Mouse (Mus musculus) midbrain, embryonic 12.5 days (tissue): ENCODE measurements at regions not wholly inside any gene's neighbourhood (a gene's known extent, or its start where the extent isn't known, plus 50 kb on each side); places are given as distances from the start of the nearest gene placed in this dataset.

Experiments
- ATAC-seq: fragments of 200-750 bp; cut with Nextera tagmentation; 2 replicates; pipeline ENCODE4 v1.8.0; 2017; ENCODE audit warnings: low read depth, moderate TSS enrichment, moderate library complexity; ENCODE audit not compliant: low FRiP score
- H3K27ac ChIP-seq: fragments of 300-500 bp; sonication (generic); replicated peaks from 2 replicates; pipeline ENCODE4 v1.5.1; 2016; ENCODE audit warnings: mild to moderate bottlenecking
- H3K27me3 ChIP-seq: fragments of 300-500 bp; sonication (generic); 2 replicates; pipeline ENCODE4 v1.6.1; 2016; ENCODE audit warnings: mild to moderate bottlenecking
- H3K36me3 ChIP-seq: fragments of 300-500 bp; sonication (generic); 2 replicates; pipeline ENCODE4 v1.6.1; 2016
- H3K4me1 ChIP-seq: fragments of 300-500 bp; sonication (generic); 2 replicates; pipeline ENCODE4 v1.6.1; 2016
- H3K4me2 ChIP-seq: fragments of 300-500 bp; sonication (generic); replicated peaks from 2 replicates; pipeline ENCODE4 v1.6.1; 2016; ENCODE audit warnings: mild to moderate bottlenecking, moderate library complexity
- H3K4me3 ChIP-seq: fragments of 300-500 bp; sonication (generic); 2 replicates; pipeline ENCODE4 v1.5.1; 2016; ENCODE audit warnings: mild to moderate bottlenecking
- H3K9ac ChIP-seq: fragments of 300-500 bp; sonication (generic); replicated peaks from 2 replicates; pipeline ENCODE4 v1.6.1; 2016; ENCODE audit warnings: mild to moderate bottlenecking, moderate library complexity
- H3K9me3 ChIP-seq: fragments of 300-500 bp; sonication (generic); 2 replicates; pipeline ENCODE4 v1.6.1; 2016; ENCODE audit warnings: mild to moderate bottlenecking
- WGBS: fragments of 180-500 bp; shearing (Covaris S2); methylation state at CpG from one replicate; pipeline ENCODE4 v1.1.7; 2016; 5-methylcytosine and 5-hydroxymethylcytosine counted together

DNA sequence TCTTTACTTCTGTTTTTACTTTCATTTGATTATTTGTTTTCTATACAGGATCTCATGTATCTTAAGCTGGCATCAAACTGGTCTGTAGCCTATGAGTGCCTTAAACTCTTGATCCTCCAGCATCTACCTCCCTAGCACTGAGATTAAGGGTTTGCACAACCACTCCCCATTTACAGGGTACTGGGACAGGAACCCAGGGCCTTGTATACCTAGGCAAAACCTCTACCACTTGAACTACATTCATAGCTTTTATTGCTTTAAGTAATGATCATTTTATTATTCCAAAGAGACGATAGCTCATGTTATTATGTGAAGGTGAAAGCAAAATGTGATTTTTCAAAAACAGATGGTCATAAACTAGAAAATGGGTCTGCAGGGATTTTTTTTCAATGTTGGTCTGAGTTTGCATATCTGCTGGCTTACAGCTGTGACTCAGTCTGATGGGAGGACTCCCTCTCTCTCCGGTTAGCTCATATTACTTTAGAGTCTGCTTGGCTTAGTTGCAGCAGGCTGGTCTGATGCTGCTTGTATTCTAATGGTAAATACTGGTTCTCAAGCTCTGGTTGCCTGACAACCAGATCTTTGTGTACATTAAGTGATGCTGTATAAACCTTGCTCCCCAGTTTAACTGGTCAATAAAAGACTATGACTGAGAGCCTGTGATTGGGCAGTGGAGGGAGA is 735.5 kb downstream of the Tmem132b start:
- Histone ChIP-seq H3K27ac (no peak overlapping the region), H3K27me3 (no peaks in the 10 kb centered on the region), H3K9ac (no peak overlapping the region), H3K4me1 (no peaks in the 10 kb centered on the region), H3K9me3 (no peaks in the 10 kb centered on the region), H3K36me3 (no peaks in the 10 kb centered on the region), H3K4me3 (no peak overlapping the region), H3K4me2 (no peak overlapping the region)
- WGBS, result 68% methylated on average over 2 of the region's 2 CpGs
- ATAC-seq, result no peak

DNA sequence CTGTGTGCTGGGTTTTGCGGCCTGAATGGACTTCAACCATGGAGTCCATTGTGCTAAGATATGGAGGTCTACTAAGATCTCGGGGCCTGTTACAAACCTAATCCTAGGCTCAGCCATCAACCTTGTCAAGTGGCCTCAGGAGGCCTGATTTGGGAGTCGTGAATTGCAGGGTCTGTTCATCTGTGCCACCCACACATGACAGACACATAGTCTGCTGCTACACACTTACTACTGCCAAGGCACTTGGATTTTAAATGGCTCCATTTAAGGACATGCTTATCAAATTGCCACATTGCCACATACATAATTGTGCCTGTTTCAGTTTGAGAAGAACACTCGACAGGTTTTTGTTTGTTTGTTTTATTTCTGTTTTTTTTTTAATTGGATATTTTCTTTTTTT is 737.0 kb downstream of the Tmem132b start:
- no peak overlapping the region for H3K4me3 ChIP-seq
- 81% methylated on average over 4 of the region's 4 CpGs for WGBS
- no peaks in the 10 kb centered on the region for H3K9me3 ChIP-seq
- no peaks in the 10 kb centered on the region for H3K4me1 ChIP-seq
- H3K9ac ChIP-seq, result no peak overlapping the region
- H3K27me3 ChIP-seq, result no peaks in the 10 kb centered on the region
- no peak overlapping the region for H3K27ac ChIP-seq
- no peak for ATAC-seq
- H3K4me2 ChIP-seq, result no peak overlapping the region
- H3K36me3 ChIP-seq, result no peaks in the 10 kb centered on the region

GRCm38 (mm10) chr5:126274316-126274715 is 742.7 kb downstream of the Tmem132b start:
- no peak for ATAC-seq
- H3K27ac ChIP-seq, result no peak overlapping the region
- no peaks in the 10 kb centered on the region for H3K4me1 ChIP-seq
- no peaks in the 10 kb centered on the region for H3K27me3 ChIP-seq
- no peak overlapping the region for H3K4me3 ChIP-seq
- no peaks in the 10 kb centered on the region for H3K36me3 ChIP-seq
- H3K9me3 ChIP-seq, result no peaks in the 10 kb centered on the region
- no peak overlapping the region for H3K4me2 ChIP-seq
- WGBS, result 91% methylated on average over 8 of the region's 8 CpGs
- no peak overlapping the region for H3K9ac ChIP-seq

DNA sequence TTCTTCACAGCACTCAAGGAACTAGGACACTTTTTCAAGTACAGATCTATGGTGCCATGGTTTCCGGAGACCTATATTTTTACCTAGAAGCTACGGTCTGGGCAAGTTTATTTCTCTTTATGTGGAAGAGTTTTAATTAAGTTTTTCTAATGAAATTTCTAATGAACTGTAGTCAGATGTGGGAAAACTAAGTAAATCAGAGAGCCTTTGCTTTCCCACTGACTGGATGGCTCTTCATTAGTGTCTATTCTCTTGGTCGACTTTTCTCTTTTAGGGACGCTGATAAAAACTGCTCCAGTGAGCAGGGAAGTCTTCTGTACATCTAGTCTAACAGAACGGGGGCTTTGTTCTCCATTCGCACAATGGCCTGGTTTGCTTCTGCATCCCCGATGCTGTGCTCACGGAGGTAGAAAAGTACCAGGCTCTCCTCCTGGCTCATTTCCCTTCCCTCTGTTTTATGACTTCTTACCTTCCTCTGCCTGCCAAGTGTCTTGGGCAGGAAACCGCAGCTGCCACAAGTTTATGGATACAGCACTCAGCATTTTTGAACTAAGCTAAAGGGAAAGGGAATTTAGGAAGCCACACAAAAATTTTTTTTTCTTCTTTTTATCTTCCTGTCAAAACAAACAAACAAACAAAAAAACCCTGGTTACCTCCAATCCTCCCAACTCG is 749.6 kb downstream of the Tmem132b start:
- Histone ChIP-seq H3K9ac (no peak overlapping the region), H3K9me3 (no peaks in the 10 kb centered on the region), H3K27me3 (no peaks in the 10 kb centered on the region; the same call in 1 of the 2 replicates), H3K4me2 (0 out of 2 replicates have a peak overlapping the region, but pooled peaks have one; percentile 17), H3K36me3 (no peaks in the 10 kb centered on the region), H3K27ac (no peak overlapping the region), H3K4me3 (no peak overlapping the region), H3K4me1 (peaks cover 9% of the 10 kb centered on the region)
- 21% methylated on average over 10 of the region's 10 CpGs for WGBS
- ATAC-seq, result no peak

- H3K4me3 ChIP-seq, result no peak overlapping the region
- H3K27me3 ChIP-seq, result no peaks in the 10 kb centered on the region; the same call in 1 of the 2 replicates
- H3K9ac ChIP-seq, result no peak overlapping the region
- H3K9me3 ChIP-seq, result no peaks in the 10 kb centered on the region
- H3K36me3 ChIP-seq, result no peaks in the 10 kb centered on the region
- peak overlapping the region; percentile 17; the same call in 1 of the 2 replicates for H3K4me2 ChIP-seq
- under 1% methylated on average over 7 of the region's 7 CpGs for WGBS
- H3K4me1 ChIP-seq, result peaks cover 9% of the 10 kb centered on the region
- no peak overlapping the region for H3K27ac ChIP-seq
- no peak for ATAC-seq
Measured at GRCm38 (mm10) chr5:126281782-126282181, 750.2 kb downstream of the Tmem132b start.

GRCm38 (mm10) chr5:126324847-126325246 is 793.3 kb downstream of the Tmem132b start:
- Histone ChIP-seq H3K27me3 (no peaks in the 10 kb centered on the region), H3K4me3 (no peak overlapping the region), H3K9ac (no peak overlapping the region), H3K4me1 (no peaks in the 10 kb centered on the region), H3K9me3 (0 out of 2 replicates have a peak, but pooled peaks cover 2% of the 10 kb centered on the region), H3K27ac (no peak overlapping the region), H3K36me3 (no peaks in the 10 kb centered on the region), H3K4me2 (no peak overlapping the region)
- ATAC-seq, result no peak
- 77% methylated on average over 6 of the region's 6 CpGs for WGBS

DNA sequence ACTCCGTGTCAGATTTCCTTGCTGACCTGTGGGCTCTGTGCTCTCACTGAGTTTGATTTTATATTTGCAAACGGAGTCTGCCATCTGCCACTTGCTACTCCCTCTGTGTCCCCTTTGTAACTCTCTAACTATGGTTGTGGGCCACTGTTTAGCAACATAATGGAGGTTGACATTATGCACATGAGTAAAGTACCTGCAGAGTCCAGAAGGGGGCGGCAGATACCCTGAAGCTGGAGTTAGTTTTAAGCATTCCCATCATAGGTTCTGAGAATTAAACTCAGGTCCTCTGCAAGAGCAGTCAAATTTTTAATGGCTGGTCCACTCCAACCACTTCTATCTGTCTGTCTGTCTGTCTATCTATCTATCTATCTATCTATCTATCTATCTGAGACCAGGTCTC is 796.7 kb downstream of the Tmem132b start:
- Histone ChIP-seq H3K9ac (no peak overlapping the region), H3K4me2 (no peak overlapping the region), H3K4me1 (no peaks in the 10 kb centered on the region), H3K9me3 (0 out of 2 replicates have a peak, but pooled peaks cover 2% of the 10 kb centered on the region), H3K36me3 (no peaks in the 10 kb centered on the region), H3K27me3 (no peaks in the 10 kb centered on the region), H3K27ac (no peak overlapping the region), H3K4me3 (no peak overlapping the region)
- ATAC-seq, result no peak
- WGBS, result 34% methylated on average over 3 of the region's 3 CpGs

DNA sequence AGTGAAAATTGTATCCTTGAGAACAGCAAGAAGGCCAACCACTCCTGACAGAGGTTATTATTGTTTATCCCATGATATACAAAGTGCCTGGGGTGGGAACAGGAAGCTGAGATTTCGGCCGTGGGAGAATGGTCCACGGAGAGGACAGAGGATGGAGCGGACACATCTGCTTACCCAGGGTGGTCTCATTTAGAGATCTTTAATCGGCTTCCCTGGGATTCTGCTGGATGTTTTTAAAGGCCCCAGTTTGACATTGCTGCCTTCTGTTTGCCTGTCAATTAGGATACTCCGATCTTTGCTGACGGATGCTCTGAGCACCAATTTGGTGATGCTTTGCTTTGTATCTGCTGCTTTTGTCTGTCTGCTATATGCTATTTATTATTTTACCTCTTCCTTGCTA is 803.5 kb downstream of the Tmem132b start:
- Histone ChIP-seq H3K36me3 (no peaks in the 10 kb centered on the region), H3K4me3 (no peak overlapping the region), H3K9me3 (no peaks in the 10 kb centered on the region), H3K4me2 (no peak overlapping the region), H3K9ac (no peak overlapping the region), H3K4me1 (peaks cover 17% of the 10 kb centered on the region), H3K27ac (peak overlapping the region; percentile 43), H3K27me3 (no peaks in the 10 kb centered on the region)
- peak; percentile 34; the same call in 1 of the 2 replicates for ATAC-seq
- 33% methylated on average over 7 of the region's 7 CpGs for WGBS

DNA sequence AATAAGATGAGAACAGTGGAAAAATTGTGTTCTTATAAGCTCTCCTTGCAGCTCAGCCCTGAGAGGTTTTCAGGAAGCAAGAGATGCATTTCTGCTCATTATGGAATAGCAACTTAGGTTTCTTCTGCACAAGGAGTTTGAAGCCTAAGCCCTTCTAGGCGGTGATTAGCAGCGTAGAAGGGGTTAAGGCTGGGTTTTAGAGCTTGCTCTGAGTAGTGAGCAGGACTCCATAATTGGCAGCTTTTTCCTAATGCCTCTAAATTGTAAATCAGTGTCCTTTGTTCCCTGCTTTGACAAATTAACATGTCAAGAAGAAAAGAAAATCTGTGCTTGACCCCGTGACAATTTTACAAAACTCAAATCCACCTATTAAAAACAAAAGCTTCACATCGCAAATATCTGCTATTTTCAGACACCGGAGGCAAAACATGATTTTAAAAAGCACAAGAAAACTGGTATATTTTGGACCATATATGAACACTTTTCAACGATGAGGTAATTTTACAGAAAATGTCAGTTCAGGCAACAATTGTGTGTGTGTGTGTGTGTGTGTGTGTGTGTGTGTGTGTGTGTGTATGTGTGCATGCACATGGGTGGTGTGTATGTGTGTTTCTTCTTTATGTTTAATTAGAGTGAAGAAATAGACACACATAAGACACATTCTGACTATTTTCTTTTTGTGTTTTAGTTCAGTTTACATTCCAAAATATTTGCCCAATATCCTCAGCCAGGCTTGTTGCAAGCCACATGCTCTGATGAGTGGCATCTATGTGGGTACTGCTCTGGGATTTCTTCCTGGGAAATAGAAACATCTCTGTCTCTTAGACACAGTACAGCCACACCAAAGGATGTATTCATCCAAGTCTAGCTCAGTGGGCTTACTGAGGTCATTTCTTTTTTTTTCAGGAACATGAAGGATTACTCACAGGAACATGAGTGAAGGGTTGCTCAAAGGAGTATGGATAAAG is 804.3 kb downstream of the Tmem132b start:
- peaks cover 17% of the 10 kb centered on the region for H3K4me1 ChIP-seq
- no peaks in the 10 kb centered on the region for H3K9me3 ChIP-seq
- WGBS, result 38% methylated on average over 6 of the region's 6 CpGs
- no peaks in the 10 kb centered on the region for H3K36me3 ChIP-seq
- H3K27me3 ChIP-seq, result no peaks in the 10 kb centered on the region
- no peak for ATAC-seq
- H3K4me3 ChIP-seq, result no peak overlapping the region
- no peak overlapping the region for H3K9ac ChIP-seq
- H3K4me2 ChIP-seq, result no peak overlapping the region
- peak overlapping the region; percentile 43 for H3K27ac ChIP-seq

DNA sequence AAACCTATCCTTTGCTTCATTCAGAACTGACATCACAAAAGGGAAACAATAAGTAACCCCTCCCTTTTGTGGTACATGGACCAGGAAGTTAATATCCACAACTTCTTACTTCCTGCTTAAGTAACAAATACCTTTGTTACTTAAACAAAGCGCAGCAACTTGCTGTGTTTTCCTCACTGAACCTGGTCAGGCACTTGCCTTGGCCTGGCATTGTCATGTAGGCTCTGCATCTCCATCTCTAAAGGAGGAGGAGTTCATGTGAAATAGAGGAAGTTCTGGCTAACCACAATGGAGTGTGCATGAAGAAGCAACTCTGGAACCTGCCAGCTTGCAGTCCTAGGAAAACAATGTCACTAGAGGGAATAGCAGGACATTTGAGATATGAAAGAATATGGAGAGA is 806.3 kb downstream of the Tmem132b start:
- no peaks in the 10 kb centered on the region for H3K9me3 ChIP-seq
- peaks cover 17% of the 10 kb centered on the region for H3K4me1 ChIP-seq
- 62% methylated on average over 1 of the region's 1 CpGs for WGBS
- H3K4me3 ChIP-seq, result no peak overlapping the region
- H3K27ac ChIP-seq, result no peak overlapping the region
- ATAC-seq, result no peak
- H3K4me2 ChIP-seq, result no peak overlapping the region
- H3K9ac ChIP-seq, result no peak overlapping the region
- H3K36me3 ChIP-seq, result no peaks in the 10 kb centered on the region
- no peaks in the 10 kb centered on the region for H3K27me3 ChIP-seq

DNA sequence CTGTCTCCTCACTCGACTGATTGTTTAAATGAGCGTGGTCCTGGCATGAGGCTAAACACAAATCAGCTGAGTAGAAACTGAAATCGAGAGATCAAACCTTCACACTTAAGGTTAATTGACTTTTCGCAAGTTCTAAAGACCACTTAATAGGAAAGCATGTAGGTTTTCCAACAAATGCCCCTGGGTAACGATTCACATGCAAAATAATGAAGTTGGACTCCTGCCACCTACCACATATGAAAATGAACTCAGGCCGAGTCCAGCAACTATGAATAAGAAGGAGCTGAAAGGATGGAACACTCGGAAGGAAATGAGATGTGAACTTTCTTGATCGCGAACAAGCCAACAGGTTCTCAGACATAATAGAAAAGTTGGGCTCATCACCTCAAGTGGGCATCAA is 812.0 kb downstream of the Tmem132b start:
- H3K36me3 ChIP-seq, result no peaks in the 10 kb centered on the region
- WGBS, result 83% methylated on average over 9 of the region's 9 CpGs
- H3K27ac ChIP-seq, result no peak overlapping the region
- no peaks in the 10 kb centered on the region for H3K27me3 ChIP-seq
- H3K9ac ChIP-seq, result no peak overlapping the region
- H3K9me3 ChIP-seq, result no peaks in the 10 kb centered on the region
- no peaks in the 10 kb centered on the region; the same call in 1 of the 2 replicates for H3K4me1 ChIP-seq
- no peak for ATAC-seq
- H3K4me3 ChIP-seq, result no peak overlapping the region
- no peak overlapping the region for H3K4me2 ChIP-seq

- WGBS, result 94% methylated on average over 2 of the region's 2 CpGs
Measured at GRCm38 (mm10) chr5:126350936-126351335, 819.4 kb downstream of the Tmem132b start.

More at GRCm38 (mm10) chr5:126350936-126351335, 819.4 kb downstream of the Tmem132b start:
- H3K4me2 ChIP-seq, result no peak overlapping the region
- no peaks in the 10 kb centered on the region for H3K36me3 ChIP-seq
- no peaks in the 10 kb centered on the region for H3K4me1 ChIP-seq
- no peak for ATAC-seq
- H3K9me3 ChIP-seq, result no peaks in the 10 kb centered on the region
- H3K4me3 ChIP-seq, result no peak overlapping the region
- H3K27ac ChIP-seq, result no peak overlapping the region
- H3K9ac ChIP-seq, result no peak overlapping the region
- H3K27me3 ChIP-seq, result no peaks in the 10 kb centered on the region
